Mouse (Mus musculus): ENCODE measurements around the gene Slc26a10.

- no peak for TF ChIP-seq TAL1 (IDR thresholded peaks at IDR 0.05; ENCODE audit: low read length)
- no peak for TF ChIP-seq GATA1 (IDR thresholded peaks at IDR 0.05; ENCODE audit: low read length)
Measured at GRCm38 (mm10) chr10:127185506-127185905, 5.1 kb upstream of the Slc26a10 start.

All from erythroblast, embryonic 14.5 days (primary cell).